Mouse (Mus musculus): ENCODE measurements at regions not wholly inside any gene's neighbourhood (a gene's known extent, or its start where the extent isn't known, plus 50 kb on each side); places are given as distances from the start of the nearest gene placed in this dataset.

GRCm38 (mm10) chr13:37468304-37469178 is 123.5 kb downstream of the Ly86 start:
- peak; percentile 56 for DNase-seq

- no peak for DNase-seq
These were observed 125.4 kb downstream of the Ly86 start for GRCm38 (mm10) chr13:37470230-37470907.

GRCm38 (mm10) chr13:37473359-37473758 is 128.4 kb downstream of the Ly86 start:
- no peak for DNase-seq

GRCm38 (mm10) chr13:37475804-37476203 is 130.8 kb downstream of the Ly86 start:
- DNase-seq = no peak

- peak; percentile 55 for DNase-seq
These were observed 131.4 kb downstream of the Ly86 start for GRCm38 (mm10) chr13:37476256-37477053.

GRCm38 (mm10) chr13:37477342-37477741 is 132.3 kb downstream of the Ly86 start:
- DNase-seq = no peak

- DNase-seq = peak; percentile 77
These were observed 132.9 kb downstream of the Ly86 start for GRCm38 (mm10) chr13:37477749-37478548.

- DNase-seq = no peak
These were observed 134.2 kb downstream of the Ly86 start for GRCm38 (mm10) chr13:37479182-37479691.

- no peak for DNase-seq
These were observed 136.5 kb downstream of the Ly86 start for GRCm38 (mm10) chr13:37481514-37481913.

GRCm38 (mm10) chr13:37482038-37482437 is 137.0 kb downstream of the Ly86 start:
- DNase-seq = peak; percentile 76

- peak; percentile 81 for DNase-seq
These were observed 137.6 kb downstream of the Ly86 start for GRCm38 (mm10) chr13:37482589-37482988.

GRCm38 (mm10) chr13:37483010-37483855 is 138.2 kb downstream of the Ly86 start:
- DNase-seq = peak; percentile 70

GRCm38 (mm10) chr13:37484631-37485030 is 139.6 kb downstream of the Ly86 start:
- no peak for DNase-seq

- no peak for DNase-seq
These were observed 147.3 kb downstream of the Ly86 start for GRCm38 (mm10) chr13:37492115-37493001.

GRCm38 (mm10) chr13:37493331-37493730 is 148.3 kb downstream of the Ly86 start:
- no peak for DNase-seq

GRCm38 (mm10) chr13:37495272-37495932 is 150.4 kb downstream of the Ly86 start:
- DNase-seq = peak; percentile 67

- DNase-seq = no peak
These were observed 153.0 kb downstream of the Ly86 start for GRCm38 (mm10) chr13:37497986-37498385.

- no peak for DNase-seq
These were observed 155.8 kb downstream of the Ly86 start for GRCm38 (mm10) chr13:37500668-37501286.

- no peak for DNase-seq
These were observed 158.4 kb downstream of the Ly86 start for GRCm38 (mm10) chr13:37503449-37503848.

Measured in lung, postnatal 14 days (tissue).